Mouse (Mus musculus) limb, embryonic 15.5 days (tissue): ENCODE data around the gene Btbd18. TPM values are rescaled to one million over a fixed set of nuclear protein-coding genes. Genes with fewer than 3 reads are reported as not detected.

Source experiments
- ATAC-seq: fragments of 200-750 bp; cut with Nextera tagmentation; 2 replicates; pipeline ENCODE4 v1.8.0; 2017; ENCODE audit warnings: low read depth, moderate TSS enrichment; ENCODE audit not compliant: insufficient number of reproducible peaks, low FRiP score, low TSS enrichment
- H3K27ac ChIP-seq: fragments of 300-500 bp; sonication (generic); 2 replicates; pipeline ENCODE4 v1.5.1; 2015; ENCODE audit warnings: moderate library complexity, mild to moderate bottlenecking, inconsistent platforms
- H3K27me3 ChIP-seq: fragments of 300-500 bp; sonication (generic); 2 replicates; pipeline ENCODE4 v1.6.1; 2015; ENCODE audit warnings: inconsistent platforms
- H3K36me3 ChIP-seq: fragments of 300-500 bp; sonication (generic); 2 replicates; pipeline ENCODE4 v1.6.1; 2015; ENCODE audit warnings: inconsistent platforms
- H3K4me1 ChIP-seq: fragments of 300-500 bp; sonication (generic); 2 replicates; pipeline ENCODE4 v1.6.1; 2015; ENCODE audit warnings: inconsistent platforms
- H3K4me2 ChIP-seq: fragments of 300-500 bp; sonication (generic); 2 replicates; pipeline ENCODE4 v1.6.1; 2015; ENCODE audit warnings: mild to moderate bottlenecking, inconsistent platforms
- H3K4me3 ChIP-seq: fragments of 300-500 bp; sonication (generic); 2 replicates; pipeline ENCODE4 v1.5.1; 2015; ENCODE audit warnings: mild to moderate bottlenecking, inconsistent platforms
- H3K9ac ChIP-seq: fragments of 300-500 bp; sonication (generic); 2 replicates; pipeline ENCODE4 v1.6.1; 2015; ENCODE audit warnings: inconsistent platforms
- H3K9me3 ChIP-seq: fragments of 300-500 bp; sonication (generic); 2 replicates; pipeline ENCODE4 v1.6.1; 2016; ENCODE audit warnings: inconsistent platforms
- WGBS: fragments of 180-500 bp; shearing (Covaris S2); methylation state at CpG from one replicate; pipeline ENCODE4 v1.1.7; 2015; 5-methylcytosine and 5-hydroxymethylcytosine counted together
- polyA plus RNA-seq: library from polyadenylated mRNA; unstranded; fragments of >200 nt; fragmentation: Nextera tagmentation; extraction: Ambion mirVana; gene quantifications from 2 replicates; pipeline ENCODE4 v1.2.1, GENCODE M21; 2015

Btbd18 gene
- polyA plus RNA-seq, 1 experiment from 2014 or later, result 0.08 TPM

DNA sequence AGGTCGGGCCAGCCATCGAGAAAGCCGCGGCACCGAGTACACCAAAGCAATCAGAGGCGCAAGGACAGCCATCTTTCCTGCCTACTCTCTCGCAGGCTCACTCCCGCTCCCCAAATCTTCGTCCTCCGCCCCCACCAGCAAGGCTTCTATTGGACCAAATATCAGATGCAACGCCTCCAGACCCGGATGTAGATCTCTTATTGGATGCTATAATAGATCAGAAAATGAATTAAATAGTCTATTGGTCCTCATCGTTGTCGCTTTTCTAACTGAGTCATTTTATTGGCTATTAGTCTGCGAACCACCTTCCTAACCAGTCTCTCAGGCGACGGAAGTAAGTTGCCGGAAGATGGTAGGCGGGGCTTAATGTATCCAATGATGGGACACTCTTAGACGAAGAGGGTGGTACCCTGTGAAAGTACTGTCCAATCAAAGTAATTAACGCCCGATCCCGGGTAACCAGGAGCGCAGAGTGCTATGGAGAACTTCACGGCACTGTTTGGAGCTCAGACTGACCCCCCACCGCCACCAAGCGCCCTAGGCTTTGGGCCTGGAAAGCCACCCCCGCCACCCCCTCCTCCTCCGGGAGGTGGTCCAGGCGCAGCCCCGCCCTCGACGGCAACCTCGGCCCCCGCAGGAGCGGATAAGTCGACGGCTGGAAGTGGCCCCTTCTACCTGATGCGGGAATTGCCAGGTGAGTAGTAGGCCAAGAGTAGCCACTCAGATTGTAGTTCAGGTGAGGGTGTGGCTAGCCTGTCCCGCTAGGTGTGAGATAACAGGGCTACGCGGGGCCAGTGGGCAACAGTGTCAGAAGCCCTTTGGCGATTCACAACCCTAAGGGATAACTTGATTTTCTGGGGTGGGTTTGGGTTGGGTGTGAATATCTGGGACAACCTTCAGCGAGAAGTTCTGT, 19.3 kb downstream of the Btbd18 start, which contains the start of the genes Gm28635 and Med19:
Gene Gm28635, minus strand, starts transcription at position 74 of the 913 bp plus-strand sequence.
Gene Med19, plus strand, starts transcription at position 435 of the 913 bp plus-strand sequence.
- peaks cover 16% of the 10 kb centered on the region for H3K4me1 ChIP-seq
- peak within 1 kb of the TSS; percentile 44; the same call in 1 of the 2 replicates for H3K27ac ChIP-seq
- peak; percentile 100 for ATAC-seq
- under 1% methylated on average over 44 of the region's 44 CpGs for WGBS
- peak within 1 kb of the TSS; percentile 74 for H3K4me2 ChIP-seq
- peak within 1 kb of the TSS; percentile 67 for H3K9ac ChIP-seq
- no peaks in the 10 kb centered on the region for H3K9me3 ChIP-seq
- peaks cover 27% of the 10 kb centered on the region for H3K36me3 ChIP-seq
- no peaks in the 10 kb centered on the region for H3K27me3 ChIP-seq
- H3K4me3 ChIP-seq, result peak within 1 kb of the TSS; percentile 69

DNA sequence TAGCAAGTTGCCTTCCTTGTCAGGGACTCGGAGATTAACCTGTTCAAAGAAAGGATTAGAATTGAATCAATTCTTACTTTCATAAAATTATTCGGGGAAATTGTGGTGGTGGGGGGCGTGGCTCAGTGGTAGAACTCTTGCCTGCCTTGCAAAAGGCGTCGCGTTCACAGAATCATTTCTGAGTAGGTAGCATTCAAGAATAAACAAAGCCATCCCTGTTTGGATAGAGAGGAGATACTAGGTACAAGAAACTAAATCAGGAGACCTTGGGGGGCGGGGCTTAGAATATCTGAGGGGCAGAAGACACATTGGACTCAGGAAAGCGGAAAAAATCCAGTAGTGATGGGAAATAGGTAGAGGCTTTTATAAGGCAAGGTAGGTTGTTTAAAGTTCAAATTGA, 20.1 kb downstream of the Btbd18 start, which contains the start of gene Tmx2:
Gene Tmx2, minus strand, starts transcription at position 125 of the 400 bp plus-strand sequence.
- WGBS, result 16% methylated on average over 8 of the region's 8 CpGs
- peaks cover 16% of the 10 kb centered on the region for H3K4me1 ChIP-seq
- H3K4me3 ChIP-seq, result peak within 1 kb of the TSS; percentile 69
- peak within 1 kb of the TSS; percentile 67 for H3K9ac ChIP-seq
- no peak for ATAC-seq
- peaks cover 22% of the 10 kb centered on the region for H3K36me3 ChIP-seq
- H3K27ac ChIP-seq, result peak within 1 kb of the TSS; percentile 44; the same call in 1 of the 2 replicates
- no peaks in the 10 kb centered on the region for H3K27me3 ChIP-seq
- H3K9me3 ChIP-seq, result no peaks in the 10 kb centered on the region
- H3K4me2 ChIP-seq, result peak within 1 kb of the TSS; percentile 74

DNA sequence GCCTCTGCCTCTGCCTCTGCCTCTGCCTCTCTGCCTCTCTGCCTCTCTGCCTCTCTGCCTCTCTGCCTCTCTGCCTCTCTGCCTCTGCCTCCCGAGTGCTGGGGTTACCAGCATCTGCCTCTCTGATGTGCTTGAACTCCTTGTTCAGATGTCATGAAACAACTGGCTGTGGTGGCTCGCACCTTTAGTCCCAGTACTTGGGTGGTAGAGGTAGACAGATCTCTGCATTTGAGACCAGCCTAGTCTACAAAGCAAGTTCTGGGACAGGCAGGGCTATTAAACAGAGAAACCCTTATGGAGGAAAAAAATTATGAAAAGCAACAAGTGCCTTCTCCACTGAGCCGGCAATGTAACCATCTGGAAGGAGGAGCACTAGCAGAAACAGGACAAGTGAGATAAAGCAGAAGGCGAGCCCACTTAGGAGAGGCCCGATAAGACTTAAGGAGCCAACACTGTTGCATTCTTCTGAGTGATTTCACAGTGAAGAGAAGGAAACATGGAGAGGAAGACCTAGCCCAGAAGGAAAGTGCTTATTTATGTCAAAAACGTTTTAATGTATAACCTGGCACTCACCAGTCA, 23.8 kb downstream of the Btbd18 start:
- Histone ChIP-seq H3K36me3 (peaks cover 34% of the 10 kb centered on the region), H3K4me1 (peaks cover 8% of the 10 kb centered on the region), H3K27me3 (no peaks in the 10 kb centered on the region), H3K9me3 (no peaks in the 10 kb centered on the region), H3K4me3 (no peak overlapping the region), H3K4me2 (no peak overlapping the region), H3K27ac (no peak overlapping the region), H3K9ac (no peak overlapping the region)
- WGBS, result 81% methylated on average over 6 of the region's 6 CpGs
- no peak for ATAC-seq

DNA sequence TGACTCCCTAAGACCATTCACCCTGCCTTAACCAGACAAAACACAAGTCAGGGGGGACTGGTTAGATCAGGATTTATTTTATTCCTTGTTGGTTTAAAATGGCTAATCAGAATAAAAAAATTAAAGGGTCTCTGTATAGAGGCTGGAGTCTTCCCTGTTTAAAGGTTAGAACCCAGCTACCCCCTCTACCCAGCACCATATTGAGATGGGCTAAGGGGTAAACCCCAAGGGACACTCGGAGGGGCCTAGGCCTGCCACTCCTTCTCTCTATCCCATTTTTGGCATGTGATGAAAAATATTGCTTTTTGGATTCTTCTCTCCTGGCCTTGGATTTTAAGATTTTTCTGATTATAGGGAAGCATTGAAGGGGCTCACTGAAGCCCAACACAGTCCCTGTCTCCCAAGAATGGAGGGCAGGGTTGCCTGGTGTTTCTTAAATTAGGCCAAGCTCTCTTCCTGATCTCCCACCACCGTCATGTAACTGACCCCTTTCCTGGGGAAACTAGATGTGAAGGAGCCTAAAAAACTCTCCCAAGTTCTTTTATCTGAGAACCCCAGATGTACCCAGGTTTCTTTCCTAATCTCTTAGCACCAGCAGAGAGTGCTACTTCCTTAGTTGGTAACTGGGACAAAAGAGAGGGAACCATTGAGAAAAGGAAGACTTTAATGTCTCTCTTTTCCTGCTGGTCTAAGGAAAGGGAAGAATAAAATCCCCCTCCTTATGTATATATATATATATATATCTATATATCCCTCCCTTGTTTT, 29.4 kb downstream of the Btbd18 start:
- H3K36me3 ChIP-seq, result peaks cover 84% of the 10 kb centered on the region
- no peak overlapping the region for H3K4me2 ChIP-seq
- 76% methylated on average over 2 of the region's 2 CpGs for WGBS
- no peak overlapping the region for H3K27ac ChIP-seq
- H3K4me3 ChIP-seq, result no peak overlapping the region
- no peak overlapping the region for H3K9ac ChIP-seq
- no peaks in the 10 kb centered on the region for H3K27me3 ChIP-seq
- no peaks in the 10 kb centered on the region for H3K4me1 ChIP-seq
- no peaks in the 10 kb centered on the region for H3K9me3 ChIP-seq
- no peak for ATAC-seq

DNA sequence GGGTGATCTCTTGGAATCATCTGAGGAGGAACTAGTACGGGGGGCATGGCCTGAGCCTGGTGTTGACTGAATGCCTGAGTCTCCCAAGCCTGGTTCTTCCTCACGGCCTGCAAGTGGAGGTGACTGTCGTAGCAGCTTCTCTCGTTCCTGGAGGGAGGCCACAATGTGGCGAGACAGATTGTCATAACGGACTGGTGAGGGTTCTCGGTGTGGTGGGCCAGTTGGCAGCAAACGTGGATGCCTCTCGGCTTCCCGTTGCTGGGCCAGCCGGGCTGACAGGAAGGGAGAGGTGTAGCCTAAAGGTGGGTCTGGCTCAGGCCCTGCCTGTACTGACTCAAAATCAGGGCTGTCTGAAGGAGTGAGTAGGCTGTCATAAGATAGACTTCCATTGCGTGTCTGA, 31.2 kb downstream of the Btbd18 start:
- Histone ChIP-seq H3K4me3 (no peak overlapping the region), H3K9me3 (no peaks in the 10 kb centered on the region), H3K4me2 (no peak overlapping the region), H3K27me3 (no peaks in the 10 kb centered on the region), H3K36me3 (peaks cover 87% of the 10 kb centered on the region), H3K4me1 (no peaks in the 10 kb centered on the region), H3K9ac (no peak overlapping the region), H3K27ac (no peak overlapping the region; the same call in 1 of the 2 replicates)
- 91% methylated on average over 12 of the region's 12 CpGs for WGBS
- no peak for ATAC-seq

DNA sequence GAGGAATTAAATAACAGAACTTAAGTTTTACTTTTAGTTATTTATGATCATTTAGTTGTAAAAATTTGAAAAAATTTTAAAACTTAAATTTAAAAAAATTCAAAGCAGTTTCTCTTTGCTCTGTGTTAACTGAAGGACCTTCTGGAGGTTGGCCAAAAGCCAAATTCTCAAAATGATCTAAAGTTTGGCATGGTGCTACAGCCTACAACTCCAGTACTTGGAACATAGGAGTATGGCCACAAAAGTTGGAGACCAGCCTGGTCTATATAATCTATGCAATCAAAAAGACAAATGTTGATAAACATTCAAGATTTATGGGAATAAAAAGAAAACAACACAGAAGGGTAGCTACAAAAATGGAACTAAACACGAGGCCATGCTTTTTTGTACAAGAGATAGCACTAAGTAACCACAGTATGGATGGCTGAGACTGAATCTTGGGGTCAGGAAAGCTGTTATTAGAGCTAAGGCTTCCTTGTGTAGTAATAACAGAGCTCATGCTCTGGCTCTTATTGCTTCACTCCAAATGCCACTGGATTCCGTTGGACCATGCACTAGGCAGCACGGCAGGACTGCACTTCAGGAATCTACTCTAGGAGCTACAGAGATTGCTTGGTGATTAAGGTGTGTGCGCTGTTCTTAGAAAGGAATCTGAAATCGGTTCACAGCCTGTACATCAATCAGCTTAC, 36.3 kb downstream of the Btbd18 start:
- no peak overlapping the region for H3K4me2 ChIP-seq
- H3K9me3 ChIP-seq, result no peaks in the 10 kb centered on the region
- 87% methylated on average over 5 of the region's 5 CpGs for WGBS
- H3K4me3 ChIP-seq, result no peak overlapping the region
- no peak overlapping the region for H3K9ac ChIP-seq
- no peak for ATAC-seq
- peaks cover 63% of the 10 kb centered on the region for H3K36me3 ChIP-seq
- H3K4me1 ChIP-seq, result no peaks in the 10 kb centered on the region
- H3K27me3 ChIP-seq, result no peaks in the 10 kb centered on the region
- H3K27ac ChIP-seq, result no peak overlapping the region

DNA sequence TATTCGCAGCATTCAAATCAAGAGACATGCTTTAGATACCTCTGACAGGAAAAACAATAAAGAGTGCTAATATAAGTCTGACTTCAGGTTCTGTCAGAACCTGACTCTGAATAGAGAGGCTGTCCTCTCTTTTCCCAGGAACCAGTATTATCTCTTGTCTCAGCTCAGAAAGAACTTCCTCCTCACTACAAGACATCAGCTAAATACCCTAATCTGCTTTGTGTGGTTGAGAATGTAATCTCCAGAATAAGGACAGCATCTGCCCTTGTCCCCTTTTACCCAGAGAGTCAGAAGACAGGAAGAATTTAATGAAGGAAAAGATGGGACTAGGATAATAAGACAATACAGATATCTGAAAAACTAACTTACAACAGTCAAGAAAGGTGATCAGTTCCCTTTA, 44.6 kb downstream of the Btbd18 start:
- Histone ChIP-seq H3K9me3 (no peaks in the 10 kb centered on the region), H3K9ac (no peak overlapping the region), H3K4me3 (no peak overlapping the region), H3K27me3 (no peaks in the 10 kb centered on the region), H3K36me3 (peaks cover 37% of the 10 kb centered on the region), H3K4me2 (no peak overlapping the region), H3K27ac (no peak overlapping the region), H3K4me1 (0 out of 2 replicates have a peak, but pooled peaks cover 4% of the 10 kb centered on the region)
- ATAC-seq, result no peak
- 94% methylated on average over 1 of the region's 1 CpGs for WGBS

DNA sequence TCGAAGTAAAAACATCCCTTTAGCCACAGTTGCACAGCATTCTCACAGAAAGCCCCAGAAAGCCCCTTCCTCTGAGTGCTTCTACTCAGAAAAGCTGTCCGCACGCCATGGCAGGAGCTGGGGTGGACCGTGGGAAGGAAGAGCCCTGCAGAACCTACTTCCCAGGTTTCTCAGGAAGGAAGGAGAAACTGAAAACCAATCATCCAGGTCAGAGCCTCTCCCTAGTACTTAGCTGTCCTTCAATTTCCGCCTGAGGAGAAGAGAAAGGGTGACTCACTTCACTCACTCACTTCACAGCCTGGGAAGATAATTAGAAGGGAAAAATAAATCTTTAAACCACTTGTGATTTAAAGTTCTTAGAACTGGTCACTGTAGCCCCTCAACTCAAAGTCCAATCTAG, 45.5 kb downstream of the Btbd18 start:
- peak overlapping the region; percentile 47; the same call in 1 of the 2 replicates for H3K27ac ChIP-seq
- 0 out of 2 replicates have a peak, but pooled peaks cover 4% of the 10 kb centered on the region for H3K4me1 ChIP-seq

DNA sequence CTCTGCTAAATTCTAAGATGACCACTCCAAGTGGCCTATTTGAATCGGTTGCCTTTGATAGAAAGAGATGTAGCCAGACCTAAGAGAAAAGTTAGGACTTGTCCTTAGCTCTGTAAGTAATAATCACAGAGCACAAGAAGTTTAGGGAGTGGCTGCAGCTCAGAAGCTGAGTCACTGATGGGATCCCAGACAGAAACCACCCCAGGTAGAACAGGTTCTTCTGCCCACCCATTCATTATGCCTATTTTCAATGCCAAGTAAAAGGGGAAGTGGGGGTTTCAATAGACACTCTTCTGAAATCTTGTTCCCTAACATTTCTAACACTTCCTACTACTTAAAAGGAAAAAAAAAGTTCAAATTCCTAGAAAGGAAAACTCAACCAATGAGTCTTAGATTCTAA, 46.4 kb downstream of the Btbd18 start:
- H3K36me3 ChIP-seq, result peaks cover 39% of the 10 kb centered on the region
- ATAC-seq, result no peak
- H3K27ac ChIP-seq, result no peak overlapping the region
- no peak overlapping the region for H3K9ac ChIP-seq
- H3K4me3 ChIP-seq, result no peak overlapping the region
- no peaks in the 10 kb centered on the region for H3K9me3 ChIP-seq
- no peaks in the 10 kb centered on the region for H3K27me3 ChIP-seq
- 0 out of 2 replicates have a peak, but pooled peaks cover 4% of the 10 kb centered on the region for H3K4me1 ChIP-seq
- WGBS, result 74% methylated on average over 1 of the region's 1 CpGs
- no peak overlapping the region for H3K4me2 ChIP-seq

More for the DNA sequence above, 45.5 kb downstream of the Btbd18 start:
- Histone ChIP-seq H3K4me2 (no peak overlapping the region), H3K36me3 (peaks cover 35% of the 10 kb centered on the region), H3K9ac (no peak overlapping the region), H3K27me3 (no peaks in the 10 kb centered on the region), H3K9me3 (no peaks in the 10 kb centered on the region), H3K4me3 (no peak overlapping the region)
- WGBS, result 75% methylated on average over 5 of the region's 5 CpGs
- ATAC-seq, result no peak

DNA sequence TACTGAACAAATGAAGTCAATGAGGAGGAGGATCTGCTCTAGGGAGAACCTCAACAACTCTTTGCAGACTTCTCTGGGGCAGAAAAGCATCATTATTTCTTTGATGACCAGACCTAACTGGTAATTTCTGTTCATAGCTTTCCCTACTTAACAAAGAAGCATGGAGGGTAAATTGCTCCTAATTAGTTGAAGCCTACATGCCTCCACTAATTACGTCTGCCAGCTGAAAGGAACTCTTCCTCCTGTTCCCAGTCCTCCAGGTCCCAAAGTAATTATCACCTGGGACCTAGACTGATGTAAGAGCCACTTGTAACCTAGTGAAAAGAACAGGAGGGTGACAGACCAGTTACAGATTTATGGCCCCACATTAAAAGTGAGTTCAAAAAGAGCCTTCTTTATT, 48.6 kb downstream of the Btbd18 start:
- ATAC-seq, result no peak
- 27% methylated on average over 1 of the region's 1 CpGs for WGBS
- Histone ChIP-seq H3K27ac (no peak overlapping the region), H3K27me3 (no peaks in the 10 kb centered on the region), H3K36me3 (peaks cover 37% of the 10 kb centered on the region), H3K4me2 (no peak overlapping the region), H3K9ac (no peak overlapping the region), H3K4me1 (0 out of 2 replicates have a peak, but pooled peaks cover 4% of the 10 kb centered on the region), H3K9me3 (no peaks in the 10 kb centered on the region), H3K4me3 (no peak overlapping the region)

DNA sequence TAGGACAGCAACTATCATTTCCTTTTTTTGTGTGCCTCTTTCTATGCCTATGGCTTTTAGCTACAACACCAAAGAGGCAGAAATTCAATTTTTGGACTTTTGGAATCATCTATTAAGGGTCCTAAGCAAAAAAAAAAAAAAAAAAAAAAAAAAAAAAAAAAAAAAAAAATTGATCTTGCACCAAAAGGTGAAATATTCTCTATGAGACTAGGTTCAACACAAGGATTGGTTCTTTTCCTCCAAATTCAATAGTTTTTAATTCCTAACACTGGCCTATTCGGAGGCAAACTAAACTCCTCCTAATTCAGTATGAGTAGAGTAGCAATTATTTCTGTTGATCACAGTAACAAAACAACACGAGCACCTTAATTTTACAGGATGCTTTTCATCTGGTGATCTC, 53.0 kb downstream of the Btbd18 start:
- Histone ChIP-seq H3K4me3 (no peak overlapping the region), H3K9me3 (no peaks in the 10 kb centered on the region), H3K27ac (no peak overlapping the region), H3K27me3 (no peaks in the 10 kb centered on the region), H3K9ac (no peak overlapping the region), H3K4me2 (no peak overlapping the region), H3K36me3 (peaks cover 21% of the 10 kb centered on the region), H3K4me1 (peaks cover 15% of the 10 kb centered on the region)
- WGBS, result 81% methylated on average over 2 of the region's 2 CpGs
- no peak for ATAC-seq
